Mouse (Mus musculus) liver, embryonic 14.5 days (tissue): ENCODE data around the gene Lmtk2. TPM values are rescaled to one million over a fixed set of nuclear protein-coding genes. Genes with fewer than 3 reads are reported as not detected.

Experiments used
- ATAC-seq: fragments of 200-750 bp; cut with Nextera tagmentation; 2 replicates; pipeline ENCODE4 v1.8.0; 2017; ENCODE audit warnings: moderate number of reproducible peaks, mild to moderate bottlenecking, moderate library complexity; ENCODE audit not compliant: insufficient read depth
- DNase-seq, 3 experiments: peaks; one replicate each; pipeline ENCODE4 v3.0.0-alpha.2; 2012 to 2013; ENCODE audit warnings: low read depth in 3 of 3, low spot score in 3 of 3
- H3K27ac ChIP-seq: fragments of 300-500 bp; sonication (generic); 2 replicates; pipeline ENCODE4 v1.5.1; 2014; ENCODE audit warnings: moderate library complexity, mild to moderate bottlenecking, control low read depth, inconsistent platforms
- H3K27me3 ChIP-seq: fragments of 300-500 bp; sonication (generic); 2 replicates; pipeline ENCODE4 v1.6.1; 2014; ENCODE audit warnings: mild to moderate bottlenecking, low read length, moderate library complexity; ENCODE audit not compliant: control insufficient read depth, insufficient read depth
- H3K36me3 ChIP-seq: fragments of 300-500 bp; sonication (generic); replicated peaks from 2 replicates; pipeline ENCODE4 v1.6.1; 2014; ENCODE audit warnings: low read depth; ENCODE audit not compliant: control insufficient read depth, insufficient read depth
- H3K4me1 ChIP-seq, 2 experiments: fragments of 200-500 bp in 1 of 2; fragments of 300-500 bp in 1 of 2; sonication (generic) in 1 of 2; replicated peaks; 2 replicates each; pipeline ENCODE4 v1.6.1; 2012 to 2014; ENCODE audit warnings: antibody characterized with exemption in 1 of 2, inconsistent platforms in 1 of 2, low read length in 1 of 2; ENCODE audit not compliant: control insufficient read depth in 2 of 2, insufficient read depth in 2 of 2
- H3K4me2 ChIP-seq: fragments of 300-500 bp; sonication (generic); 2 replicates; pipeline ENCODE4 v1.6.1; 2014; ENCODE audit warnings: low read depth, mild to moderate bottlenecking, control low read depth, moderate library complexity
- H3K4me3 ChIP-seq, 2 experiments: fragments of 200-500 bp in 1 of 2; fragments of 300-500 bp in 1 of 2; sonication (generic) in 1 of 2; 2 replicates each; pipeline ENCODE4 v1.5.1; 2012 to 2014; ENCODE audit warnings: low read depth in 2 of 2, low read length in 2 of 2, mild to moderate bottlenecking in 2 of 2, control low read depth in 1 of 2, inconsistent platforms in 1 of 2, moderate library complexity in 1 of 2; ENCODE audit not compliant: insufficient read depth in 1 of 2
- H3K9ac ChIP-seq: fragments of 300-500 bp; sonication (generic); replicated peaks from 2 replicates; pipeline ENCODE4 v1.6.1; 2014; ENCODE audit warnings: mild to moderate bottlenecking, control low read depth, moderate library complexity
- H3K9me3 ChIP-seq: fragments of 300-500 bp; sonication (generic); 2 replicates; pipeline ENCODE4 v1.6.1; 2016; ENCODE audit warnings: low read length, mixed read lengths; ENCODE audit not compliant: control insufficient read depth
- CTCF ChIP-seq: IDR thresholded peaks from 2 replicates; pipeline ENCODE4 v1.5.1; 2016; ENCODE audit warnings: antibody characterized with exemption, low read depth, control low read depth
- EP300 ChIP-seq: IDR thresholded peaks from 2 replicates; pipeline ENCODE4 v1.6.1; 2016; ENCODE audit warnings: antibody characterized with exemption, low read depth
- WGBS: fragments of 180-500 bp; shearing (Covaris S2); extraction: QIAGEN DNeasy Blood & Tissue Kit; methylation state at CpG from one replicate; pipeline ENCODE4 v1.1.7; 2014; ENCODE audit not compliant: insufficient replicate concordance; 5-methylcytosine and 5-hydroxymethylcytosine counted together
- polyA plus RNA-seq, 2 experiments: library from polyadenylated mRNA; depleted of rRNA in 1 of 2; stranded (reverse) in 1 of 2; unstranded in 1 of 2; fragments of >200 nt; fragmentation: Nextera tagmentation in 1 of 2; extraction: Ambion mirVana in 1 of 2; gene quantifications; 2 replicates each; pipeline versions ENCODE4 v1.2.1 to v1.2.3; 2012 to 2014

The Lmtk2 gene
- polyA plus RNA-seq, 2 experiments = 1.5 to 2.9 TPM

DNA sequence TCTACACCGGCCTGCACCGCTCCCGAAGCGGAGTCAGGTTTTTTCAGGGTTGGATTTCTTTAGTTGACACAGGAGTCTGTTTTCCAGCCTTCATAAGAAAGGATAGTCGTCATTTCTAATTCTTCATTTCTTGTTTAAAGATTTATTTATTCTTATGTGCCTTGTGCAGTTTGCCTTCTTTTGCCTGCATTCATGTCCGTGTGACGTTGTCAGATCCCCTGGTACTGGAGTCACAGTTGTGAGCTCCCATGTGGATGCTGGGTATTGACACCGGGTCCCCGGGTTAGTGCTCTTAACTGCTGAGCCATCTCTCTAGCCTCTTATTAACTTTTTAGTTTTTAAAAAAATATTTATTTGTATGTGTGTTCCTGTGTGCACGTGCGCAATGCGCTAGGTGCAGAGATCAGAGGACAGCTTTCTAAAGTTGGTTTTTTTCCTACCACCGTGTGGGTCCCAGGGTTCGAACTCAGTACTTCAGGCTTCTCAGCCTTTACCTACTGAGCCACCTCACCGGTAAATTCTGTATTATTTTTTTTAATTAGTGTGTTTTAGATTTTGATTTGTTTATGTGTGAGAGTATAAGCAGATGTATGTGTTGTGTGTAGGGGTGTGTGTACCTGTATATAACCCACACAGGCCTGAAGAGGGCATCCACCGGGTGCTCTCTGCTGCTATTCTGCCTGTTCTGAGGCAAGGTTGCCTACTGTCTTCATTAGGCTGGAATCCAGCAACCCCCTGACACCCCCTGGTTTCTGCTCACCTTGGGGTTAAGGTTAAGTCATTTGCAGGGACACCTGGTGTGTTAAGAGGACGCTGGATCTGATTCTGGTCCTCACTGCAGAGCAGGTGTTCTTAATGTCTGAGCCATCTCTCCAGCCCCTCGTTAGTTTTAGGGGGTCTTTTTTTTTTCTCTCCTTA, 123.9 kb downstream of the Lmtk2 start:
- no peak for TF ChIP-seq CTCF
- TF ChIP-seq EP300 = no peak
- Histone ChIP-seq H3K4me2 (peak overlapping the region; percentile 78), H3K9me3 (no peaks in the 10 kb centered on the region), H3K4me3 (peak overlapping the region; percentile 60 to 62), H3K9ac (peak overlapping the region; percentile 64), H3K36me3 (no peaks in the 10 kb centered on the region), H3K27me3 (no peaks in the 10 kb centered on the region), H3K27ac (no peak overlapping the region), H3K4me1 (peaks cover 0 to 9% of the 10 kb centered on the region in 2 experiments; a peak in 2 of 4 replicates)
- DNase-seq (no peak), ATAC-seq (peak; percentile 29; the same call in 1 of the 2 replicates)
- WGBS = 23% methylated on average over 18 of the region's 18 CpGs

- no peak for TF ChIP-seq EP300
- no peak for TF ChIP-seq CTCF
- H3K9ac ChIP-seq = no peak overlapping the region
- no peaks in the 10 kb centered on the region for H3K27me3 ChIP-seq
- H3K27ac ChIP-seq = no peak overlapping the region
- DNase-seq (no peak), ATAC-seq (no peak)
- no peak overlapping the region for H3K4me2 ChIP-seq
- WGBS = 25% methylated on average over 11 of the region's 11 CpGs
- peaks cover 0 to 9% of the 10 kb centered on the region in 2 experiments; a peak in 2 of 4 replicates for H3K4me1 ChIP-seq
- no peaks in the 10 kb centered on the region for H3K36me3 ChIP-seq
- no peak overlapping the region for H3K4me3 ChIP-seq
- no peaks in the 10 kb centered on the region for H3K9me3 ChIP-seq
Measured at GRCm38 (mm10) chr5:144226220-144226619, 126.0 kb downstream of the Lmtk2 start.

- Histone ChIP-seq H3K9ac (no peak overlapping the region), H3K27me3 (no peaks in the 10 kb centered on the region), H3K4me2 (no peak overlapping the region), H3K4me3 (no peak overlapping the region), H3K9me3 (no peaks in the 10 kb centered on the region), H3K36me3 (no peaks in the 10 kb centered on the region), H3K4me1 (peaks cover 0 to 4% of the 10 kb centered on the region in 2 experiments; a peak in 2 of 4 replicates), H3K27ac (no peak overlapping the region)
- no peak for TF ChIP-seq EP300
- no peak for TF ChIP-seq CTCF
- ATAC-seq = no peak
- WGBS = 62% methylated on average over 7 of the region's 7 CpGs
- DNase-seq = no peak
Measured at GRCm38 (mm10) chr5:144230216-144230615, 130.0 kb downstream of the Lmtk2 start.

- H3K27ac ChIP-seq = no peak overlapping the region
- no peak for DNase-seq
- 6% methylated on average over 1 of the region's 1 CpGs for WGBS
- no peak overlapping the region for H3K4me2 ChIP-seq
- no peaks in the 10 kb centered on the region for H3K9me3 ChIP-seq
- H3K9ac ChIP-seq = no peak overlapping the region
- H3K4me1 ChIP-seq = peaks cover 0 to 4% of the 10 kb centered on the region in 2 experiments; a peak in 2 of 4 replicates
- no peaks in the 10 kb centered on the region for H3K27me3 ChIP-seq
- H3K36me3 ChIP-seq = no peaks in the 10 kb centered on the region
- no peak overlapping the region for H3K4me3 ChIP-seq
- ATAC-seq = no peak
- TF ChIP-seq EP300 = no peak
- peak; percentile 39; the same call in 1 of the 2 replicates for TF ChIP-seq CTCF
Measured at GRCm38 (mm10) chr5:144231410-144231809, 131.2 kb downstream of the Lmtk2 start.

DNA sequence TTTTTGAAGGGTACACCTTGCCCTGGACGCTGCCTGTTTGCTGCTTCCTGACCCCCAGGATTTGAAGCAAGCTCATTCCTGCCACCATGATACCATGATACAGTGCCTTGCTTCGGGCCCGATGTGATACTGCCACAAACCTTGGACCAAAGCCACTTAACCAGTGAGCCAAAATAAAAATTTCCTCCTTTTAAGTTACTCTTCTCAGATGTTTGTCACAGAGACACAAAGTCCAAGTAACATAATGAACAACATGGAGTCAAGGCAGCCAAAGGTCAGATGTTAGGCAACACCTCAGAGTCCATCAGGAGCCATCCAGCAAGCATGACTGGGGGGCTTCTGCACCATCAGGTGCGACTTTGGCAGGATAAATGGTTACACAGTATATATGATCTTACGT, 132.3 kb downstream of the Lmtk2 start:
- TF ChIP-seq EP300 (no peak), CTCF (no peak)
- DNase-seq = no peak
- 65% methylated on average over 5 of the region's 5 CpGs for WGBS
- Histone ChIP-seq H3K4me2 (no peak overlapping the region), H3K36me3 (no peaks in the 10 kb centered on the region), H3K9ac (no peak overlapping the region), H3K4me1 (peaks cover 0 to 4% of the 10 kb centered on the region in 2 experiments; a peak in 2 of 4 replicates), H3K27ac (no peak overlapping the region), H3K9me3 (no peaks in the 10 kb centered on the region), H3K4me3 (no peak overlapping the region), H3K27me3 (no peaks in the 10 kb centered on the region)
- ATAC-seq = no peak
